Mouse (Mus musculus) liver, adult 2 months (tissue): ENCODE results near the gene Secisbp2l.

ENCODE experiments used
- CTCF ChIP-seq: fragments of 200-500 bp; IDR thresholded peaks from 2 replicates; pipeline ENCODE4 v1.5.1; 2011; ENCODE audit warnings: low read depth, low read length, control low read depth
- POLR2A ChIP-seq: fragments of 200-500 bp; IDR thresholded peaks from 2 replicates; pipeline ENCODE4 v1.6.1; 2011; ENCODE audit warnings: low read length, control low read depth; ENCODE audit not compliant: insufficient read depth; ENCODE audit errors: extremely low read depth

DNA sequence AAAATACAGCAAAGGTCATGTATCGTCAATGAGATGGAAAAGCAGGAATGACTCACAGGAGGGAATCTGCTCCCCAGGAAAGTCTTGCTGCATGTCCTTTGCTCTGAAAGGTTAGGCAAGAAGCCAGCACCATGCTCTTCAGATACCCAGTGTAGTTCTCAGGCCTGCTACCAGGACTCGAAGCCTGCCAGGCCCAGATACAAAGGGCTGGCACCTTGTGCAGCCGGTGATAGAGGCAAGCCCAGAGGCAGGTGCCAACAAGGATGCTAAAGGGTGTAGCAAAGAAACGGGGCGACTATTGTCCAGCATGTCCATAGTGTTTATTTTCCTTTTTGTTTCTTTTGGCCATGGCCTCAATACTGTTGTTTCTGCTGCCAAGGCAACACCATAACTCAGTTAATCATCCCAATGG is 76.2 kb downstream of the Secisbp2l start:
- TF ChIP-seq CTCF (no peak), POLR2A (no peak)
